Mouse (Mus musculus): ENCODE measurements around the gene Hs6st2.
A peak's percentile ranks its signal among the peaks of the same experiment; 100 is the strongest.

The Hs6st2 gene

GRCm38 (mm10) chrX:51681756-51682155, at the start of gene Hs6st2:
Gene Hs6st2 (minus strand): TSS chrX:51681856.
- no peak for DNase-seq (ENCODE audit: low spot score in 2 of 2)

DNA sequence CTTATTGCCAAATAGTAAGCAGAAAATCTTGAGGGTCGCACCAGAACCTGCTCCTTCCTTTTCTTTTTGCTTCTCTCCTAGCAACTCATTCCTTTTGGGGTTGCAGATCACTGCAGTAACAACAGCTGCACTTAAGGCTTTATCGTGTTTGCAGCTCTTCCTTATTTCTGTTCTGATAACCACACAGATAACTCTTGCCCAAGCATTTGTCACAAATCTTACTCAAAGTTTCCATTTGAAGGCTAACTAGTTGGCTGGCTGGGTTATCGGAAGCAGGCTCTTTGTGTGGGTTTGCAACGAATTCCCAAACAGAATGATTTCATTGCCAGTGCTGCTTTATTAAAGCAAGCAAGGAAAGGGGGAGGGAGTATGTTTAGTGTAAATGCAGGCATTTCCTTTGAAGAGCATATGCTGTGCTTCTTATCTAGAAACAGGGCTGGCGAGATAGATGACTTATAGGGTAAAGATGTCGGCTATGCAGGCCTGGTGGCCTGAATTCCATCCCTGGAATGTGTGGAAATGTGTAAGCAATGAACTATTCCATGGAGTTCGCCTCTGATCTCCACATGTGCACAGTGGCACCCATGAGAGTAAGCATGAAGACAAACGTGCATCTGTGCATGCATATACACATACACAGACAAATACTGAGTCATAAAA, 32.6 kb upstream of the Hs6st2 start:
- DNase-seq (ENCODE audit: low spot score in 2 of 2), result no peak

GRCm38 (mm10) chrX:51712996-51713395, 31.3 kb upstream of the Hs6st2 start:
- no peak for DNase-seq (ENCODE audit: low spot score in 2 of 2)

GRCm38 (mm10) chrX:51702823-51703222, 21.2 kb upstream of the Hs6st2 start:
- no peak for DNase-seq (ENCODE audit: low spot score in 2 of 2)

- no peak for DNase-seq (ENCODE audit: low spot score in 2 of 2)
These were observed 17.4 kb upstream of the Hs6st2 start for GRCm38 (mm10) chrX:51699079-51699478.

DNA sequence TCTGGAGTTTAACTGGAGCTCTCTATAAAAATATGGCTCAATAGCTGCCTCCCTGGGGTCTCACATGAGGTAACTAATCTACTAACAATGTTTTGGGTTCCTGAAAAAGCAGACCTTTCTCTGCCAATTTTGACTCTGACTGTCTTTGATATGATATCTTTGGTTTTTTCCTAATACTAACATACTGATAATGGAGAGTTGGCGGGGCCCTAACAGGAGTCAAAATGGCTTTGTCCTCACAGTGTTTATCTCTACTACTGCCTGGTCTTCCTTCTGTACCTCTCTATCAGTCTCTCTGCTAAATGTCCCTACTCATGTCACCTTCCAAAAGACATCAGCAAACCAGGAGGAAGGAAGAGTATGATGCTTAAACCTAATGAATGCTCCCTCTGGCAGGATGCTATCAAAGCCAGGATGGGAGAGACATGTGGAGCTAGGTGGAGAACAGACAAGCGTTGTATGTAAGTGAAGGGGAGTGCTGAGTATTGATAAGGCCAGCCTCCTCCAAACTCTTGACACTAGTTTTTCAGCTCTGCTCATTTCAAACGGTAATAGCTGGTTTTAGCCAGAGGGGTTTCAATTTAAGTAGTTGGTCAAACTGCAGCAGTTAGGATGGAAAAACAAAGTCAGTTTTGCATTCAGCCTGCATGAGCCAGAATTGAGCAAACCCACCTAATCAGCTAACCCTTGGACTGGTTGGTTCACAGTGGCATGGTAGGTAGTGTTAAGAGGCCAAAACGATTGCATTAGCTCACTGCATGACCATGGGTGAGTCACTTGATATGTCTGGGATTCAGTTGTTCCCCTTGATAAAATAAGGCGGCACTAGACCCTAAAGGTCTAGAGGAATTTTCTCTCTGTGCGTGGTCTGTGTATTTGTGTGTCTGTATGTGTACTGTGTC, 4.6 kb upstream of the Hs6st2 start:
- no peak for DNase-seq (ENCODE audit: low spot score in 2 of 2)

DNA sequence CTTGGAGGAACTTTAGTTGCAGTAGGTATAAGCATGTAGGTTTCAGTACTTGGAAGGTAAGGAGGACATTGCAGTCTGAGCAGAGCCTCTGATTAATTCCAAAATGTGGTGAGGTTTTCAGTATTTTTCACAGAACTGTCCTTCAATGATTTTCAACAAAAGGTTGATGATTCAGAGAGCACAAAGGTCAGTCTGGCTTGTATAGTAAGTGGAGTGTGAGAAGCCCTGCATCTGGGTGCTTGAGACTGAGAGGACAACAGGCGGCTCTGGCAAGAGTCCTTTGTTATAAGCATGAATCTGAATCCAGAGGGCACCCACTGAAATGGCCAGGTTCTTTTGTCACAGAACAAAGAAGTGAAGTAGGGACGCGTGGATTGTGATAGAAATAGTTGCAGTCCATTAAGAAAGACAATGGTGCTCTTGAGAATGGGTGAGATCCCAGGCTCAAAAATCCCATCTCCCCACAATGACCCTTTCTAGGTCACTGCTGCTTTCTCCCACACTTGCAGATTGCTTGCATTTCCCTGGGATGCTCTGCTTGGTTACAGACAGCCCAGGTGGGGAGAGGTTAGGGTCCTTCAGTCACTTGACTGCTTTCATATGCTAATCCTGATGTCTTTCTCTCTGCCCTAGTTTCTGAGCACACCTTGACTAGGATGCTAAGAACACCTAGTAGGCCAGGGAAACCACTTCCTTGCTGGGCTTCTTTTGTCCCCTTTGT, 2.8 kb upstream of the Hs6st2 start:
- no peak for DNase-seq (ENCODE audit: low spot score in 2 of 2)

- no peak for DNase-seq (ENCODE audit: low spot score in 2 of 2)
These were observed 437 bp downstream of the Hs6st2 start for GRCm38 (mm10) chrX:51681170-51681667.

GRCm38 (mm10) chrX:51680428-51681169, 1.1 kb downstream of the Hs6st2 start:
- DNase-seq (ENCODE audit: low spot score in 2 of 2), result peak in 1 of 2 experiments; percentile 10

GRCm38 (mm10) chrX:51679601-51680427, 1.8 kb downstream of the Hs6st2 start:
- peak in 1 of 2 experiments; percentile 8 for DNase-seq (ENCODE audit: low spot score in 2 of 2)

DNA sequence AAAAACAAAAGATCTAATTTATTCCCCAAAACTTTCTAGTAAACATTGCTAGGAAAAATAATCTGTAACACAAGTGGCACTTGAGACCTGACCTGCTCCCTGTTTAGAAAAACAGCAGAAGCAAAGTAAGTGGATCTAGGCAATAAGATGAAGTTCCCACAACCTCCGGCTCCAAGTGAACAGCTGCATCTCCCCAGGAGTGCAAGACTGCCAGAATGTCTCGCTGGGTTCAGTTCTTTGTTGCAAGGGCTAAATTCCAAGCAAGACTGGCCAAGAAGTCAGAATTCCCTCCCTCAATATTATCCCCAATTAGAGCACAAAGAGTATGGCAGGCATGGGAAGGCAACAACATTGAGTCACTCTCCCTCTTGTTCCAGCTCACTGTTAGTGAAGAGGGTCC, 23.4 kb downstream of the Hs6st2 start:
- no peak for DNase-seq (ENCODE audit: low spot score in 2 of 2)

- DNase-seq (ENCODE audit: low spot score in 2 of 2), result no peak
These were observed 38.9 kb downstream of the Hs6st2 start for GRCm38 (mm10) chrX:51642661-51643257.

DNA sequence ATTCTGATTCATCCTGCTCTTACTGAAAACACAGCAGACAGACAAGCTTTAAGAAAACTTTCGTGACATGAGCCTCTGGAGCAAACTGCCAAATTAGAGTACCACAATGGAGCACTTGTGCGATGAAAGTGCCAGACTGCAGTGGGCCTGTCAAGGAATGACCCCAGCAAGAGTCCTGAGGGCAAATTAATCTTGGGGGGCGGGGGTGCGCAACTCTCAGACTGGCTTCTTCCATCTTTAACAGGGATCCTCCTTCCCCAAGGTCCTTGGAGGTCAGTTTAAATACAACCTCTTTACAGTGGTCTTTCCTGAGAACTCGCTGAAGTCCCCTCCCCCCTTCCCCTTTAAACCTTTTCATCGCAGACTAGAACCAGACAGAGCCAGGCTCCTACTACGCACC, 45.9 kb downstream of the Hs6st2 start:
- DNase-seq (ENCODE audit: low spot score in 2 of 2), result no peak

DNA sequence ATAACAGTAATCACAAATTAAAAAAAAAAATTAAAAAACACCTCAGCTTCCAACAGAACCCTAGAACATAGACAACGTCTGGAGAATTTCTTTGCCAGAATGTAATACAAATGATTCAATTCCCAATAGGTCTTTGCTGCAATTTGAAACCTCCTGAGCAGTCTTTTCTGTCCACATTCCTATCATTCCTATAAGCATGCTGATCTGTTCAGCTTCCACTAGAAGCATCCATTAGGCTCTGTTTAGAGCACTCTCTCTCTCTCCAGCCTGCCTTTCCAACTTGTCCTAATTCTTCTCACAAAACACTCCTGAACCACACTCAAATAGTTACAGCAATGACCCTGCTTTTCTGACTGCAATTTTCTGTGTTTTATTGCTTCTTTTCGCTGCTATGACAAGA, 50.3 kb downstream of the Hs6st2 start:
- no peak for DNase-seq (ENCODE audit: low spot score in 2 of 2)

- no peak for DNase-seq (ENCODE audit: low spot score in 2 of 2)
These were observed 67.2 kb downstream of the Hs6st2 start for GRCm38 (mm10) chrX:51614384-51615004.

DNA sequence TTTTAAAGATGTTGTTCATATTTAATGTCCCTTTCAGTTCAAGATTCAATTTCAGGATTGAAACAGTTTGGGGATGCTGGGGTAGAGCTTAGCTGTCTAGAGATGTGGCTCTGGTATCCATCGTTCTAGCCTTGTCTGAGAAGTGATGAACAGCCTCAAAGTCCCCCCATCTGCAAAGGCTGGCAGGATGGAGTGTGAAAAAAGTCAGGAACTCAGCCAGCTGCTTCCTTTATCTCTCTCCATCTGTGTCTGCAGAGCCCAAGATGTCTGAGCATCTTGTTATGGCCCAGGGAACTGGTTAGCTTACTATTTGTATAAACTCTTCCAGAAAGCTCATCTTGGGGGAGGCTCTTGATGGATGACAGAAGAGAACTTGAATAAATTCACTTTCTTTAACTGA, 70.9 kb downstream of the Hs6st2 start:
- DNase-seq (ENCODE audit: low spot score in 2 of 2), result no peak

- no peak for DNase-seq (ENCODE audit: low spot score in 2 of 2)
These were observed 75.3 kb downstream of the Hs6st2 start for GRCm38 (mm10) chrX:51606231-51606863.

DNA sequence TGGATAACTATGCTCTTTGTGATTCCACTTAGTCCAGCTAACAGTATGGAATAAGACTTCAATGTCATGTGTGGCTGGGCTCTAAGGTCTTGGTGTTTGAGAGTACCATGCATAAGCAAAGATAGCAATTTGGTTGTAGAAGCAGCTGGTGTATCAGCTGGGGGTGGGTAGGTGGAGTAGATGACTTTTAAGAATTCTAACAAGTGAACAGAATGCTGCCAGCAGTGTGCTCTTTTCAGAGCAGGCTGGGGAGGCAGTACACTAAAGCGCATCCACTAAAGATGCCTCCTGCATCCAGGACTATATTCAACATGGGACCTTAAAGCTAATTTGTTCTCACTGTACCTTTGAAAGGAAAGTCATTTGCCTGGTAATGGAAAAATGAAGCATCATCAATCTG, 88.9 kb downstream of the Hs6st2 start:
- DNase-seq (ENCODE audit: low spot score in 2 of 2), result no peak

- DNase-seq (ENCODE audit: low spot score in 2 of 2), result no peak
These were observed 91.1 kb downstream of the Hs6st2 start for GRCm38 (mm10) chrX:51590448-51591010.
